Mouse (Mus musculus): ENCODE results near the gene Rrn3.

DNA sequence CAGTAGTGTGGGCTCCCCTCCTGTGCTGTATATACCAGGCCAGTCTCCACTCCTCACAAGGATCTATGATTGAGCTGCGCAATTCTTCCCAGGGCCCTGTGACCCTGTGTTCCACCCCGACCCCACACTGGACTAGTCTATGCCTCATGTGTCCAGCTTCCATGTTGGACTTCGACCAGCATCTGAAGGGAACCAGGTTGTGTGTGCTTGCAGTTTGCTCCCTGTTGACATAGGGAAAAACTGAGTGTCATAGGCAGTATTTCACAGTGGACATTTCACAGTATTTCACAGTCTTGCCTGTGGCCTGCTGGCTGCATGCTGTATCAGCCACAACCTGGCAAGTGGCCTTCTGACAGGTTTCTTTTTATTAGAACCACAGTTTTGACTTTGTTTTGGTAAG, 32.7 kb downstream of the Rrn3 start:
- no peak for TF ChIP-seq HCFC1 (IDR thresholded peaks at IDR 0.05; ENCODE audit: borderline replicate concordance, insufficient read depth, low read length)
- TF ChIP-seq CHD2 (IDR thresholded peaks at IDR 0.05; ENCODE audit: low read depth, low read length), result no peak
